Mouse (Mus musculus) cerebellum, adult 18-20 months (tissue): ENCODE measurements around the gene Vmn1r191.
"Not testable (repeated sequence)": the region's sequence is repeated elsewhere in the genome, so short reads cannot be mapped to it uniquely, and the experiment has no call there.

Experiments
- DNase-seq, 2 experiments: peaks; one replicate each; pipeline ENCODE4 v3.0.0; 2021

Gene Vmn1r191

DNA sequence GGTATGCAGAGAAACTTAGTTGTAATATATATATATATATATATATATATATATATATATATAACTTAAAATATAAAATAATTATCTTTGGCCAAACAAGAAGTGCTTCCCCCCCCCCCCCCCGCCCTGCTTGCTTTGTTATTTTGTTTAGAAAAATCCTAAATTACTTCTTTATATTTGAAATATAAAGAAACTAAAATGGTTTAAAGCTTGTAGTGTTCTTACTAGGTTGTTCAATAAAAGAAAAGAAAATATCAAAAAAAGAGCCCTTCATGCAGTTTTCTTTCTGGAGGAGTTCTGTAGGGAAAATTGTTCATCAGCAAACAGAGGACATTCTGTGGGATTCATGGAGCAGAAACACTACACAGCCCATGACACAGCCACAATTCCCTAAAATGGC lies at the start of gene Vmn1r191:
Gene Vmn1r191, minus strand, starts transcription at position 101 of the 400 bp plus-strand sequence.
- DNase-seq = no peak

GRCm38 (mm10) chr13:22223060-22223459 lies 39.3 kb upstream of the Vmn1r191 start, which contains the start of gene Vmn1r193:
TSS of gene Vmn1r193 (minus strand) at chr13:22223160.
- not testable (repeated sequence) for DNase-seq

DNA sequence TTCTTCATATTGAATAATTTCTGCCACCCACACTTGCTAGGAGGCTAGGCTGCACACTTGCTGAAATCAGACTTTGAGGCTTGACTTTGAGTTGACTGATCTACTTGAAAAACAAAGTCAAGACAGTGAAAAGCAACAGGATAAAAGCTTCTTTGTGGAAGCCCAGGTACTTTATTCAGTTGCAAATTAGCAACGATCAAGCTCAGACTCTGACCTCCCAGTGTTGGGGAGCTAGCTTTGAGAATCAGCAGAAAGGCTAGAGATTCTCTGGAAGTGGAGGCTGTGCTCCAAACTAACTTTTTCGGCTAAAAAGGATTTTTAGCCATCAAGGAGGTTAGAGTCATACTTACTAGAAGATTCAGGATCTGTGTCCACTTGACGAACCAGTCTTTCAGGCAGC lies 9.0 kb upstream of the Vmn1r191 start:
- not testable (repeated sequence) for DNase-seq

DNA sequence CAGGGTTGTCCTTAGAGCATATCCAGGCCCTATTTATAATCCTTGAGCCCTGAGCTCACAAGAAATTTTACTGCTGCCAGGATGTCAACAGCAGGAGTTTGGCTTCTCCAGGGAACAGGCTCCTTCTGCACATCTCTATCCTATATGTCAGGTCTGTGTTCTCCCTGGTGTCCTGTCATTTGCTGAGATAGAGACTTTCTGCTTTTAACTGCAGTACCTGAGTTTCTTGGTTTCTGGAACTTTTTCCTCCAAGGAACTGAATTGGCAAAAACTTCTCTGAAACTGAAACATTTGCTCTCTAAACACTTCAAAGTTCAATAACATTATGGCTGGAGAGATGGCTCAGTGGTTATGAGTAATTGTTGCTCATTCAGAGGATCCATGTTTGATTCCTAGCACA lies 7.3 kb upstream of the Vmn1r191 start, which contains the start of gene Vmn1r192:
Gene Vmn1r192, minus strand, starts transcription at position 101 of the 400 bp plus-strand sequence.
- DNase-seq = no peak

DNA sequence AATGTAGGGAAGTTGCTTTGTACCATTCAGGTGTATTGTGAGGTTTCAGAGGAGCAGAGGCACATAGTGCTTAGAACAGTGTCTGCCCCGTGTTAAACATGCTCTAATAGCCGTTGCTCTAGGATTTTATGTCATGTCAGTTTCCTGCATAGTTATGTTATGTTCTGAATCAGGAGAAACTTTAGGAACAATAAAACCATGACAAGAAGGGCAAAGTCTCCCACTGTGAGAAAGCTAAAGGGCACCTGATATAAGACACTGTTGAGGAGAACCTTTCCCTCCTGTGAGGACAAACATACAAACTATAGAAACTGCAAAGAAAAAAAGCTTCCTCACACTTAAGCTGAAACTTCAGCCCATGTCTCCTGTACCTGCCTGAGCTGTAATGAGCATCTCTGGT lies 6.6 kb upstream of the Vmn1r191 start:
- DNase-seq = no peak

GRCm38 (mm10) chr13:22189313-22189712 lies 5.5 kb upstream of the Vmn1r191 start:
- DNase-seq = no peak

- no peak for DNase-seq
Observed at GRCm38 (mm10) chr13:22168416-22168815, 15.4 kb downstream of the Vmn1r191 start.

DNA sequence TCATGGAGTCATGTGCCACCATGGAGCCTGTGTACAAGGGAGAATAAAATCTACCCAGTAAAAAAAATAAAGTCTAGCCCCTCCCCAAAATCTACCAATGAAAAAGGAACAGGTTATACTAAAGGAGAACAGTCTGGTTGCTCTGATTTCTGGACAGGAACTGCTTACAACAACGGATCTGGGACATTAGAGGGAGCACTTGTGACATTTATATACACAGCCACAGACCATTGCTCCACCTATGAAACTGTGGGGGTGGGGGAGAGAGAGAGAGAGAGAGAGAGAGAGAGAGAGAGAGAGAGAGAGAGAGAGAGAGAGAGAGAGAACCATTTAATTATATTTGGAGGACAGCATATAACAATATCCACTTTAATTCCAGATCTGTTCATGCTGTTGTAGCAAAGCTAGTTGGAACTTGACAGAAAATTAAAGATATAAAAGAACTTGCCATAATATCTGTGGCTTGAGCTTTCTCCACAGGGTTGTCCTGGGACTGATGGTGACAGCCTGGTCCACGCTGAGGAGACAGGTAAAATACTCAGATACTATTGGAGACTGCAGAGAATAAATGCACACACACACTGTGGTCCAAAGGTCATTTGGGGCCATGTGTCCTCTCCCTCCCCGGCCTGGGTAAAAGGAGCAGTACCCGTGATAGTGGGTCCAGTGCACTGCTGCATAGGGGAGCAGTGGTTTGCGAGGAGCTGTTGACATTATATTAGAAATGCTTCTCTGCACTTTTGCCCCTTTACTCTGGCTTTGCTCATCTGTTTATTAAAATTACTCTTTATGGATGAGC lies 47.1 kb downstream of the Vmn1r191 start:
- DNase-seq = not testable (repeated sequence)
